Mouse (Mus musculus) lung, postnatal 0 days (tissue): ENCODE measurements around the gene Prkcq.

Source experiments
- CTCF ChIP-seq: IDR thresholded peaks from 2 replicates; pipeline ENCODE4 v1.5.1; 2016; ENCODE audit warnings: antibody characterized with exemption, mild to moderate bottlenecking
- EP300 ChIP-seq: IDR thresholded peaks from 2 replicates; pipeline ENCODE4 v1.6.1; 2016; ENCODE audit warnings: antibody characterized with exemption, mild to moderate bottlenecking, control low read depth

GRCm38 (mm10) chr2:11160696-11161095 lies 11.2 kb upstream of the Prkcq start:
- no peak for TF ChIP-seq CTCF
- TF ChIP-seq EP300, result no peak
